Mouse (Mus musculus): ENCODE results near the gene Cldn15.
"Not testable (repeated sequence)": the region's sequence is repeated elsewhere in the genome, so short reads cannot be mapped to it uniquely, and the experiment has no call there.

Gene Cldn15

GRCm38 (mm10) chr5:136966331-136966730 is at the start of gene Cldn15:
Gene Cldn15 (plus strand): TSS chr5:136966616.
- DNase-seq: peak; percentile 21

- no peak for DNase-seq
Observed at GRCm38 (mm10) chr5:136917613-136918242, 48.7 kb upstream of the Cldn15 start.

- peak; percentile 74 for DNase-seq
Observed at GRCm38 (mm10) chr5:136918655-136919472, 47.6 kb upstream of the Cldn15 start.

- no peak for DNase-seq
Observed at GRCm38 (mm10) chr5:136919546-136920301, 46.7 kb upstream of the Cldn15 start.

- DNase-seq: no peak
Observed at GRCm38 (mm10) chr5:136922830-136923229, 43.6 kb upstream of the Cldn15 start.

- no peak for DNase-seq
Observed at GRCm38 (mm10) chr5:136923751-136924478, 42.5 kb upstream of the Cldn15 start.

GRCm38 (mm10) chr5:136929073-136929472 is 37.3 kb upstream of the Cldn15 start:
- DNase-seq: peak; percentile 83

- DNase-seq: no peak
Observed at GRCm38 (mm10) chr5:136931896-136932295, 34.5 kb upstream of the Cldn15 start.

GRCm38 (mm10) chr5:136932956-136933355 is 33.5 kb upstream of the Cldn15 start:
- DNase-seq: no peak

GRCm38 (mm10) chr5:136933930-136934329 is 32.5 kb upstream of the Cldn15 start:
- DNase-seq: no peak

- DNase-seq: peak; percentile 32
Observed at GRCm38 (mm10) chr5:136935905-136936695, 30.3 kb upstream of the Cldn15 start.

- no peak for DNase-seq
Observed at GRCm38 (mm10) chr5:136936750-136937149, 29.7 kb upstream of the Cldn15 start.

- DNase-seq: no peak
Observed at GRCm38 (mm10) chr5:136937621-136938020, 28.8 kb upstream of the Cldn15 start.

GRCm38 (mm10) chr5:136939284-136939683 is 27.1 kb upstream of the Cldn15 start:
- peak; percentile 44 for DNase-seq

GRCm38 (mm10) chr5:136940029-136940428 is 26.4 kb upstream of the Cldn15 start:
- DNase-seq: not testable (repeated sequence)

- no peak for DNase-seq
Observed at GRCm38 (mm10) chr5:136940845-136941560, 25.4 kb upstream of the Cldn15 start.

- no peak for DNase-seq
Observed at GRCm38 (mm10) chr5:136942781-136943180, 23.6 kb upstream of the Cldn15 start.

GRCm38 (mm10) chr5:136943382-136943781 is 23.0 kb upstream of the Cldn15 start:
- no peak for DNase-seq

GRCm38 (mm10) chr5:136945084-136945483 is 21.3 kb upstream of the Cldn15 start:
- DNase-seq: no peak

GRCm38 (mm10) chr5:136947874-136948273 is 18.5 kb upstream of the Cldn15 start:
- no peak for DNase-seq
